Mouse (Mus musculus): ENCODE measurements around the gene Ly6g6c.

- TF ChIP-seq POLR2A (IDR thresholded peaks at IDR 0.05; ENCODE audit: low read depth, low read length) (no peak), CTCF (IDR thresholded peaks at IDR 0.05; ENCODE audit: extremely low read depth, insufficient read length, insufficient replicate concordance, low read depth, low read length) (no peak)
Observed at GRCm38 (mm10) chr17:35070556-35071229, 5.5 kb downstream of the Ly6g6c start.
